Mouse (Mus musculus) kidney, adult 8-10 months (tissue): Measurements from ENCODE around the gene Tmem161a.

Experiments used
- DNase-seq, 2 experiments: peaks; one replicate each; pipeline ENCODE4 v3.0.0; 2022

Gene Tmem161a

DNA sequence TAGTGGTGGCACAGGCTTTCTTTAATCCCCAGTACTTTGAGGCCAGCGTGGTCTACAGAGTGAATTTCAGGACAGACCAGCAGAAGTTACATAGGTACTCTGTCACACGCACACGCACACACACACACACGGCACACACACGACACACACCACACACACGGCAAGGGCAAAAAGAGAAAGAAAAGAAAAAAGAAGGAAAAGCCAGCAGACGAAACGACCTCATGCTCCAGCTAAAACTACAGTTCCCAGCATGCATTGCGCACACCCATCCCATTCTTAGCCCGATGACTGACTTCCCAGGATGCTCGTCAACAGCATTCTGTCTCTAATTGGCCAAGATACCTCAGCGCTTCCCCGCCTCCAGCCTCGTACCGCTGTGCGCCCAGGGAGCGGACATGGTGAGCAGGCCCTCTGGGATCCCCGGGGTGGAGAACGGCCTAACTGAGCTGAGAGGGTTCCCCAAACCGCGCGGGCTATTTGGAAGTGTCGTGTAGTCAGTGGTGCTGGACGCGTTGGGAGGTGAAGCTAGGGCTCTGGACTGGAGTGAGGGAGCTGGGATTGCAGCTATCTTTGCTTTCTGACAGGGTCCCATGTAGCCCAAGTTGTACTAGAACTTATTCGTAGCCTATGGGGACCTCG is at the start of gene Tmem161a:
TSS of gene Tmem161a (plus strand) at position 314 of the 639 bp plus-strand sequence.
- peak; percentile 94 to 95 for DNase-seq

DNA sequence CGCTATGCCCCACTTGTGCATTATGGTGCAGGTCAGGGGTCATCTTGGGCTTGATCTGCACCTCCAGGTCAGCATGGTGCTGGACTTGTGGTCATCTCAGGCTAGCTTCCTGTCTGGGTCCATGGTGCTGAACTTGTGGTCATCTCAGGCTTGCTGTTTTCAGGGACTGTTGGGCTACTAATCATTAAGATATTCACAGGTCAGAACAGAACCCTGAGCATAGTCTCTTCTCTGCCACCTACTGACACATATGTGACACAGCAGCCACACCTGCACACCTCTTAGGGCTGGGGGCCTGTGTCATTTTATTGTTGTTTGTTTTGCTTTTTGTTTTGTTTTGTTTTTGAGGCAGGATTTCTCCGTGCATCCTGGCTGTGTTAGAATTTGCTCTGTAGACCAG is 49.3 kb upstream of the Tmem161a start:
- peak in 1 of 2 experiments; percentile 23 for DNase-seq

DNA sequence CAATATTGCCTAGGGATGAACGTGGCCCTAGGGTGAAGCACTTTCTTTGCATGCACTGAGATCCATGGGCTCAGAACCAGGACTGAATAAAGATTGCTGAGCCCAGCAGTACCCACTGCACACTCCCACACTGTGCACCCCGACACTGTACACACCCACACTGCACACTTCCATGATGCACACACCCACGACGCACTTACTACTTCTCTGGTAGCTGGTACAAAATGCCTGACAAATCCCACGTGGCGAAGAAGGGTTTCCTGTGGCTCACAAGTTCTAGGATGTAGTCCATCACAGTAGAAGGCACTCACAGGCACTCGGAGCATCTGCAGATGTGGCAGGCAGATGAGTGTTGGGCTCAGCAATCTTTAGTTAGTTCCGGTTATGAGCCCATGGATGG is 47.2 kb upstream of the Tmem161a start:
- DNase-seq = no peak

DNA sequence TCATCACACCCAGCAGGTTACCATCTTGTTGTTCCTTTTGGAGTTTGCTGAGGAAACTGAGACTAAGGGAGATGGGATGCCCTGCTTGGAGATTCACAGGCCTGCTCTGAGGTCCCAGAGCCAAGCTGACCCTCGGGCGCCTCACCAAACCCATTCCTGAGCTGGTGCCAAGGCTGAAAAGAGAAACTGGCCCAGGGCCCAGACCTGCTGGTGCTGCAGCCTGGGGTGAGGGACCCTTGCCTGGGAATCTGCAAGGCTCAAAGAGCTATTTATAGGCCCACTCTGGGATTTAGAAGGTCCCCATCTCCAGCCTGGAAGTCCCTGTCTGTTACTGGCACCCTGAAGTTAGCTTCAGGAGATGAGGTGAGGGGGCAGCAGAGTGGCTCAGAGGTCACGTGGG is 43.7 kb upstream of the Tmem161a start:
- peak; percentile 40 to 43 for DNase-seq

DNA sequence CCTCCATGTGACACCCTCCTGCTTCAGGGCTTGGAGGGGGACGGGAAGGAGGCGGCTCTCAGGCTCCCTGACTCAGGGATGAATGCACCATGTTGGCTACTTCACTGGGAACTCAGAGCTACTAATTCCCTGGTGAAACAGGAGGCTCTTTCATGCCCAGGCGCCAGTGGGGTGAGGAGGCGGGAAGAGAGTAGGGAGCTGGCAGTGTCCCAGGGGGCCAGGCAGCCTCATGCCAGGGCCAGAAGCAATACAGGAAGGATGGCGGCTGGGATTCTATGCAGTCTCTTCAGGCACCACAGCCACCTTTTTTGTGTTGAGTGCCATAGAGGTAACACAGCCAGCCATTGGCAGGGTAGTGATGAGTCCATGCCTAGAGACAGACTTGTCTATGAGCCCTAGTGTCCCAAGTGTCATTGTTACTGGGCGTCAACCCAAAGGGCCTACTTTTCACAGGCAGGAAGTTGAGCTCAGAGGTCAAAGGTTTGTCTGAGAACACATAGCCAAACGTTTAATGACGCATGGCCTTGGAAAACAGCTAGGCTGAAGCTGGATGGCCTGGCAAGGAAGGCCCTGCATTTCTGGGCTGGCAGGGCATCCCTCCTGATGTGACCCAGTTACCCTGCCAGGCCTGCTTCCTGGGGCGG is 42.7 kb upstream of the Tmem161a start:
- DNase-seq = peak; percentile 47 to 67

DNA sequence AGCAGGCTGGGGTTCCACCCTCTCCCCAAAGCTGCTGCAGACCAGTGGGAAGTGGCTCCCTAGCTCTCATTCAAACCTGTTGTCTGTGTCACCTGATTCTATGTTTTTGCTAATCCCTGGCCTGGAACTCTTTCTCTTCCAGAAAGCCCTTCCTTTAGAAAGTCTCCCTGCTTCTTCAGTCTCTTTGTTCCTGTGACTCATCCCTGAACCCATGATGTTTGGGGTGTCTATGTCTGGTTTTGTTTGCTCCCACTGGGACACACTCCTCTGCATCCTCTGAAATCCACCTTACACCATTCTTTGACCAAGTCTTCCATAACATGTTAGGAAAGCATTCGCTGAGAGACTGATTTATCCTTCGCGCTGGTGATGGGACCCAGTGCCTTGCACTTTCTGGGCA is 42.1 kb upstream of the Tmem161a start:
- no peak for DNase-seq

DNA sequence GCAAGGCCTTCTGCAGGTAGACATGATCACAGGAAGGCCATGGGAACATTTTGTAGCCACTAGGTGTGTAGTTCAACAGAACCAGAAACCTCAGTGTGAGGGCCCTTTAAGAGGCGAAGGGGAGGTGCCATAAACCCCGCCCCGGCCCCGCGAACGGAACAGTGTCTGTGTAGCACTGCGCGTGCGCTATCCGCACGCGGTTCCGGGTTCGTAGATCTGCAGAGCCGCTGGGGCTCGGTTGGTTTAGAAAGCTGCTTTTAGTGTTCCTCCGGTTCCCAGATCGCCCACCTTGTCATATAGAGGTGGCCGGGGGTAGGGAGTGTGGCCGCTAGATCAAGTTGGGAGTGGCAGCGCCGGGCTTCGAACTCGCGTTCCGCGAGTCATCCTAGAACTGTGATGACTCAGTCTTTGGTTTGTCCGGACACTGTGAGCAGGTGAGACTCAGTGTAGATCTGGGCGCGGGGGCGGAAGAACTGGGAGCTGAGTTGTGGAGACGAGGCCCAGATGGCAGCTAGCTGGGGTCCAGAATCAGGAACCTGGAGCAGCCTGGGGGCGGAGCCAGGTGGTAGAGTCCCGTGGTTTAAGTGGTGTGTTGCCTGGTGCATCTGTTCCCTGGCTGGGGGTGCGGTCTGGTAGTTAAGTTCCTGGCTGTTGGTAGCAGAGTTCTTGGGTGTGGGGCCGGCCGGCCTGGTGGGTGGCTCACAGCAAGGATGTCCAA is 40.8 kb upstream of the Tmem161a start, which contains the start of gene Nr2c2ap:
TSS of gene Nr2c2ap (plus strand) at position 168 of the 718 bp plus-strand sequence.
- DNase-seq = peak; percentile 79 to 86

DNA sequence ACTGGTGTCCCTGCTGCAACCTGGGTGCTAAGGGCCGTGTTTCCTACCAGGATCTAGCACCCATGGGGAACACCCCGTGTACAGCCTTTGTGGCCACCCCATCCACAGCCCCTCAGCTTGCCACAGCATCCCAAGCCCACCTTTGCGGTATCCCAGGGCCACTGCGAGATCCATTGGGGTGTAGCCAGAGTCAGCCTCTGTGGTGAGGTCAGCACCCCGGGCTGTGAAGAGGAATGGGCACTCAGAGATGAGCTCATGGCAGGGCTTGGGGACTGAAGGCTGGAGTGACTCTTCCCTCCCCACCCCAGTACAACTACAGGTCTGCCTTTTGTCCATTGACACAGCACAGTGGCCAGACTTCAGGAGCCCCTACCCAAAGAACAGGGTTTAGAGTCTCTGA is 38.1 kb upstream of the Tmem161a start:
- no peak for DNase-seq

DNA sequence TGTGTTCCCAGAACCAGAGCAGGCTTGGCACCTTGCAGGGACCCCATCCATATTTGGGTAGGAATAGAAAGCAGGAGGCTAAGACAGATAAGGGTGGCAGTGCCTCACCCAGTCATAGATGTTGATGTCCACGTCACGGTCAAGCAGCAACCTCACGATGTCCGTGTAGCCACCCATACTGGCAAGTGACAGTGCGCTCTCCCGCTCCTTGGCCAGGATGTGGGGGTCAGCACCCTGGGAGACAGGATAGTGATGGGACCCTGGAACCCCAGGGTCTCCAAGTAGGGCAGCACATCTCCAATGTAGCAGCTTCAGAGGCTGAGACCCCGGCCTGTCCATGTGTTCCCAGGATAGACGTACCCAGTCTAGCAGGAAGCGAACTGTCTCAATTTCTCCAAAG is 37.2 kb upstream of the Tmem161a start:
- DNase-seq = no peak

DNA sequence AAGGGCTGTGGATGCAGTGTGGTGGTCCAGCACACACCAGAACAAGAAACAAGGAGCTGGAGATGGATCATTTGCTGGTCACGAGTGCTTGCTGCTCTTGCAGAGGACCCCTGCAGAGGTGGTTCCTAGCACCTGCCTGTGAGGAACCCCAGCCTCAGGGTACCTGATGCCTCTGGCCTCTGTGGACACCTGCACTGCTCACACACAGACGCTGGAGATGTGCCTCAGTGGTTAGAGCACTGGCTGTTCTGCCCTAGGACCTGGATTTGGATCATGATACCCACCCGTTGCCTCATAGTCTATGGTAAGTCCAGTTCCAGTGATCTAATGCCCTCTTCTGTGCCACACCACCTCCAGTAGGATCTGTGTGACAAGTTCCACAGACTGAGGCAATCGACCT is 35.6 kb upstream of the Tmem161a start:
- DNase-seq = no peak

DNA sequence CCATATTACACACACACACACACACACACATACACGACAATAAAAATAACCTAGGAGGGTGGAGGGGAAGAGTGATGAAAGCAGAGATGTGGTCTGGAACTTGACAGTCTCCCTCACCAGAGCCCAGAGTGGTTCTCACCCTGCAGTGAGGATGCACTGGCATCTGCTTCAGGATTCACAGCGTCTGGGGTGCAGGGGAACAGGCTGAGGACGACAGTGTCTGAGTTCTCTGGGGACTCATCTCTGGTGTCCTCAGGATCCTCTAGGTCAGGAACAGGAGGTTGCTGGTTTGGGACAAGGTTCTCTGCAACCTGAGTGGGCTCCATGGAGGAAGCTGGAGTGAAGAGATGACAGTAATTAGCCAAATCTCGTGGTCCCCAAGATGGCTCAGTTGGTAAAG is 34.3 kb upstream of the Tmem161a start:
- no peak for DNase-seq

DNA sequence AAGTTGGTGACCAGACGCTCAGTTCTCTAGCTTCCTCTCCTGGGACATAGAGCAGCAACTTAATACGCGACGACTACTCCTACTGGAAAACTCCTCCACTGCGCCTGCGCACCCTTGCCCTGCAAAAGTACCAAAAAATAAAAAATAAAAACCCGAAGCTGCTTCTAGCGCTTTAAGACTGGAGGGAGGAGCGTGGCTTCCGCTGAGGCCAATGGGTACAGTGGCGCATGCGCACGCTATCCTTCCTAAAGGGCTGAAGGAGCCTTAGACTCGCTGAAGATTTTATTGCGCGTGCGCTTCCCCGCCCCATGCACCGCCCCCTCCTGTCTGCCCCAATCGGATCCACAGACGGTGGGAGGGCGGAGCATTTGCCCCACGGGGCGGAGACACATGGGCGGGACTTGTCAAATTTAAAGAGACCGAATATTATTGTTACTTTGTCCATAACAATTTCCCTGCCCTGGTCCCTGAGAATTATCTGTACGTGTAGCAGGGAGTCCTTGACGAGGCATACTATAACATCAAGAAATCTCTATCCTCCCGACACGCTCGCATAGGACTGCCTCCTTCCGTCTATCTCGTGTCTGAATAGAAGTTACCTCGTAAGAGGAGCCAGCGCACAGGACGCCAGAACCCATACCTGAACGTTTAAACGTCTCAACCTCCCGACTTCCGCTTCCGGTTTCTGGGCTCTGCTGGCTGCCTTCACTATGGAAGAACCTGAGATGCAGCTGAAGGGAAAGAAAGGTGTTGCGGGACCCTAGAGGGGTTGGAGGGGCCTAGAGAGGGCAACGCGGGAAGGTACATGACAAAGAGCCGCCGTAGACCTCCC is 32.9 kb upstream of the Tmem161a start, which contains the start of the genes Rfxank, Borcs8 and Mef2b:
TSS of gene Rfxank (minus strand) at position 129 of the 832 bp plus-strand sequence.
TSS of gene Borcs8 (plus strand) at position 474 of the 832 bp plus-strand sequence.
TSS of gene Mef2b (plus strand) at position 686 of the 832 bp plus-strand sequence.
- DNase-seq = peak; percentile 100

DNA sequence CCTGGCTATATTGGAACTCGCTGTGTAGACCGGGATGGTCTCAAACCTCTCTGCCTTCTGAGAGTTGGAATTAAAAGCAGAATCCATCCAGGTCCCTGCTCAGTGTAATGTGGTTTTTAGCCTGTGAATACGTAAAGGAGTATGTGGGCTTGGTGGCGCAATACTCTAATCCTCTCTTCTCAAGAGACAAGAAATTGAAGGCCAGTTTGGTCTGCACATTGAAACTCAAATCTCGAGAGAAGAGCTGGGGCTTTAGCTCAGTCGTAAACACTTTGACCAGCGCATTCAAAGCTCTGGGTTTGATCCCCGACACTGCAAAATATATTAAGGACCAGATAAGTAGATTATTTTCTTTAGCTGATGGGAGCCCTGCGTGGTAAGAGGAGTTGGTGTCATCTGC is 32.2 kb upstream of the Tmem161a start:
- no peak for DNase-seq

DNA sequence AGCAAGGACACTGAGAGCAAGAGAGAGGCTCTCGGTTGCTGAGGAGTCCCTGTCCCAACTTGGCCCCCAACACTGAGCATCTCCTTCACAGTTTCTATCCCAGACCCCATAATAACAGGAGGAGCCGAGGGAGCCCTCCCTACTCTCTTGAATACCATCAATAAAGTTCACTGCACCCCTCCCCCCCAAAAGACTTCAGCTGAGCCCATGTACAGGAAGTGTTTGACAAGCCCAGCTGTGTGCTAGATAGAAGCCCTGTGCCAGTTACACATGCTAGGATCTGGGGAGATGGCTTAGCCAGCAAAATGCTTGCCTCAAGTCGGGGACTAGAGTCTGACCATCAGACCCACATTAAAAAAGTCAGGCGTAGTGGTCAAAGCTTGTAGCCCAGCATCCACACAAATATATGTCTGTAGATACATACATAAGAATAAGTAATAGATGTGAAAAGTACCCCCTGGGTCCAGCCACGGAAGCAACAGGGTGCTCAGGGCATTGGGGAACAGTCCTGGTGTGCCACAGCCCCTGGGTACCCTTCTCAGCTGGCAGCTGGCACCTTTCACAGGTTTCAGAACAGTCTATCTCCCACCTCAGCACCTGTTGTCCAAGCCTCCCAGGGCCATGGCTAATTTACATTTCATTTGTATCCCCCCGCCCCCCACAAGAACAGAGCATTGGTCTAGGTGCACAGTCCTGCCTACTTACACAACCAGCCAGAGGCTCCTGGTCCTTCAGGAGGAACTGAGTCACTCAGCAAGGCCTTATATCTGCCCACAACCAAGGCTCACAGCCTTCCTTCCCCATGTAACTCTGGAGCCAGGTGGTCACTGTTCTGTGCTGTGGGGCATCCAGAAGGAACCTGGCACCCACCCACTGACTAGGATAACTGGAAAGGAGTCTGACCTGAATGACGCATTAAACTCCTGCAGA is 24.2 kb upstream of the Tmem161a start:
- no peak for DNase-seq

DNA sequence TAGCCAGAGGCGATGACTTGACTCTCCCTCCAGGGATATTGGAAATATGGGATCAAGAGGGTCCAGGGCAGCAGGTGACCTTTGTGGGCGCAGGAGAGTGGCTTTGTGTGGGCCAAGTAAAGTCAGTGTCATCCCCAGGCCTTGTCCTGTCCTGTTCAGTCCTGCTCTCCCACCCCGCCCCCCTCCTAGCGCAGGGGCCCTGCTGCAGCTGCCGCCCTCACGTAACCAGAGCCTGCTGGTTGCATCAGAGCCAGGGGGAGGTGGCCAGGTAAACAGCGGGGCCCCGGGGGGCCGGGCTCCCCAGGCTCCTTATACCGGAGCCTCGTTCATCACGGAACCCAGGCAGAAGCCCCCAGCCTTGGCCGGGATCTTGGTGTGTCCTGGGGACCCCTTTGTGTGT is 22.0 kb upstream of the Tmem161a start:
- no peak for DNase-seq

DNA sequence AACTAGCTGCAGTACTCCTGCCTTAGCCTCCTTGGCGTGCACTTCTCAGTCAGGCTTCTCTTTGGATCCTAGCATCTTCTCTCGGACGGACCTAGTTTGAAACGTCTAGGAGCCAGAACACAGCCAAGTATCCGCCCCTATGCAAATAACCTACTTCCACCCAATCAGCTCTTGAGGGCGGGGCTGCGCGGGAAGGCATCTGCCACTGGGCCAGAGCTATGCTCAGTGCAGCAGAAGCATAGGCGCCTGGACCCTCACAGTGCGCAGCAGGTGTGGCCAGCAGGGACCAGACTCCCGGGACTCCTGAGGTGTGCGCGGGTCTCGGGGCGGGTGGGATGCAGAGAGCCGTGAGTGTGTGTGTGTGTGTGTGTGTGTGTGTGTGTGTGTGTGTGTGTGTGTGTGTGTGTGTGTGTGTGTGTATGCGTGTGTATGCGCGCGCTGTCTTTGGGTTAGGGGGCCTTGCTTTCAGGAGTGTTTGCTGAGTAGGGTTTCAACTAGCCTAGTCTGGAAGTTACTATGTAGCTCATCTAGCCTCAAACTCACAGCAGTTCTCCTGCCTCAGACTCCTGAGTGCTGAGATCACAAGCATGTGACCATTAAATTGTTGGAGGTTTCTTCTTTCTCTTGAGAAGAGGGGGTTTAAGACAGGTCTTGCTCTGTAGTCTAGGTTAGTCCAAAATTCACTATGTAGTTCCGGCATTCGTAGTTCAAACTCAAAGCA is 19.5 kb upstream of the Tmem161a start:
- DNase-seq = peak in 1 of 2 experiments; percentile 71

DNA sequence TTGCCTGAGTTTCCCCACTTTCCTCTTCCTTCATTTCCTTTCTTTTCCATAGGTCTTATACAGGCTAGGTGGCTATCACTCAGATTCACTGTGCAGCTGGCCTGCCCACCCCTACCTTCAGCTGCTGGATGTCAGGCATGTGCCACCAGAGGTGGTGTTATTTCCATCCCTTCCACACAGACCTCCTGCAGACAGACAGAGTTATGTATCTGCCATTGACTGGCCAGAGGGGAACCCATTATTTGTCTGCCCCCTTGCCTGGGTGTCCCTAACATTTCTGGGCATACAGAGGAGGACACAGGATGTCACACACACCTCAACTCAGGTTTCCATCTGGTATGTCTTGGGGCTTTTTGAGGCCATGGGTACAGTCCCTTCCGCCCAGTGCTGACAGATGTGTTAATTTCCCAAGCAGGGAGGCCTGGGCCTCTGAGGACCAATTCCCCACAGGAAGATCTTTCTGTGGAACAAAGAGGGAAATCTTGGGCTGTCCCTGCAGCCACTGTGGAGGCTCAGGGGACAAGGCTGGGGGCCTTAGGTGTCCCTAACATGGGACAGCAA is 14.8 kb upstream of the Tmem161a start:
- no peak for DNase-seq

DNA sequence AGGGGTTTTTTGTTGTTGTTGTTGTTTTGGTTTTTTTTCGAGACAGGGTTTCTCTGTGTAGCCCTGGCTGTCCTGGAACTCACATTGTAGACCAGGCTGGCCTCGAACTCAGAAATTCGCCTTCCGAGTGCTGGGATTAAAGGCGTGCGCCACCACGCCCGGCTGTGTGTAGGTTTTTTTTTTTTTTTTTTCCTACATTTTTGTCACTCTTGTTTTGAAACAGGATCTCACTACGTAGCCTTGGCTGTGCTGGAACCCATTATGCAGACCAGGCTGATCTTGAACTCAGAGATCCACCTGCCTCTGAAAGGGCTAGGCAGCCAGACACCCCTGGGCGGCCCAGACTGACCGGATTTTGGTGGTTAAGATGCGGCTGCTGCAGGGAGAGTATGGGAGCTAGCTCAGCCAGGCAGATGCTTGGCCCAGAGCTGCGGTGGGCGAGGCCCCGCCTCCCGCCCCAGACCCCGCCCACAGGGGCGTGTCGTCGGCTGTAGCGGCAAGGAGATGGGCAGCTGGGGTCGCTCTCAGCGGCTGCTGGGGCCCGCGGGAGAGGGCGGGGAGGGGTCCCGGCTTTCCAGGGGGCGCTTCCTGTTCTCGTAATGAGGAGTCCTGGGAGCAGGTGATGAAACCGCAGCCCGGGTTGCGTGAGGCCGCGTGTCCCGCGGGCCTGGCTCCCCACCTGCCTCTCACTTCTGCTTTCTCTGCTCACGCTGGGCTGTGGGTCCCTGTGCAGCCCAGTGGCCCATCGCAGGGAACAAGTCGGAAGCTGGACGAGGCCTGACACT is 13.9 kb upstream of the Tmem161a start:
- DNase-seq = peak; percentile 47 to 66

DNA sequence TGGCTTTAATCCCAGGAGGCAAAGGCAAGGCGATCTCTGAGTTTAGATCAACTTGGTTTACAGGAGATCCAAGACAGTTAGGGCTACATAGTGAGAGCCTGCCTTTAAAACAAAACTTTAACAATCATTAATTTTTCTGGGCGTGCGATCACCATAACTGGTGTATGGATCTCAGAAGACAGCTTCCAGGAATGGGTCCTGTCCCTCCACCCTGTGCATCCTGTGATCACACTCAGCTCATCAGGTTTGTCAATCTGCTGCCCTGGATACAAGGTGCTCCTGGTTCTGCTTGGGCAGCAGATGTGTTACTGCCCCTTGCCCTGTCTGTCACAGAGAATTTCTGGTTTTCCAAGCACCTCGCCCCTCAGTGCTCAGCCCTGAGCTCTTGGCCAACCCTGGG is 12.9 kb upstream of the Tmem161a start:
- DNase-seq = no peak

DNA sequence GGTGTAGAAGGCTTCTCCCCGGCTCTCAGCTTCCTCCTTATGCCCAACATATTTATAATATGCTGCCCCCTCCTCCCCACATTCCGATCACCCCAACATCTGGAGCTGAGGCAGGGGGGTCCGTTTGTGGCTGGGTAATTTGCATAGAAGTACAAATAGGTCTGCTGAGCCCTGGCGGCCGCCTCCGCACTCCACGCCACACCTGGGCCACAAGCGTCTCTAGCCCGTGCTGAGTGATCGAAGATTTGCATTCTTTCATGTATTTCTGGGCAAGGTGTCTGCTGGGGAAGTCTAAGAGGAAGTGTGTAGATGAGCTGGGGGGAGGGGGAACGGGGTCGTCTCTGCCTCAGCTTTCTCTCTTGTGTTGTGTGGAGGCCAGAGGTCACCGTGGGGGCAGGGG is 12.1 kb upstream of the Tmem161a start:
- DNase-seq = no peak
